Mouse (Mus musculus): ENCODE data around the gene Psat1.

- TF ChIP-seq MAFK (IDR thresholded peaks at IDR 0.05; ENCODE audit: insufficient replicate concordance, low read length), result no peak
- no peak for TF ChIP-seq CTCF (conservative IDR thresholded peaks at IDR 0.05 in 1 of 2, IDR thresholded peaks at IDR 0.05 in 1 of 2; ENCODE audit: low read depth in 2 of 2, low read length in 2 of 2)
- TF ChIP-seq EP300 (IDR thresholded peaks at IDR 0.05; ENCODE audit: low read length), result no peak
- no peak for TF ChIP-seq USF1 (IDR thresholded peaks at IDR 0.05; ENCODE audit: low read depth, low read length)
- no peak for TF ChIP-seq HCFC1 (IDR thresholded peaks at IDR 0.05; ENCODE audit: low read depth, low read length)
- TF ChIP-seq MAZ (IDR thresholded peaks at IDR 0.05; ENCODE audit: low read depth, low read length), result no peak
- no peak for TF ChIP-seq MYC (IDR thresholded peaks at IDR 0.05; ENCODE audit: low read depth, low read length)
These were observed 27.8 kb downstream of the Psat1 start for GRCm38 (mm10) chr19:15919336-15919735.
